Mouse (Mus musculus) CD8-positive naive resting alpha-beta T cell, adult 2 months (primary cell): ENCODE measurements around the gene Zfp330.

Source experiments
- DNase-seq, 2 experiments: peaks; one replicate each; pipeline ENCODE4 v3.0.0; 2022; ENCODE audit warnings: low read depth in 2 of 2, low spot score in 2 of 2

The Zfp330 gene

GRCm38 (mm10) chr8:82774093-82774422 lies at the start of gene Zfp330:
Zfp330 (minus strand) TSS chr8:82774160.
- peak; percentile 89 to 95 for DNase-seq

DNA sequence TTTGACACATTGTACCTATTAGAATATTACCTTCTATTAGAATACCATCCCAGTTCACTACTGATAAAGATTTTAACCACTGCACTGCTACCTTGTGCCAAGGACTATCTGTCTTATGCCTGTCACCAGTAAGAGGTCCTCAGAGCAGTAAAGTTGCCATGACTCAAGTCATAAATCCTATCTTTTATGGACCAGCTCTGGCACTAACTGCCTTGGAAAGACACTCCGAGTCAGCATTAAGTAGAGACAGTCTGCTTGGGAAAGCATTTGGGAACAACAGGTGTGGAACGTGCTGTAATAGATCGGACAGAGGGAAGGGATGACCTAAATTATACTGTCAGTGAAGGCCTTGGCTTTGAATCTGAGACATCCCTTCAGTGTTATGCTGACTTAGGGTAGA lies 4.0 kb upstream of the Zfp330 start:
- DNase-seq = no peak

- DNase-seq = no peak
Observed at GRCm38 (mm10) chr8:82777406-82777805, 3.4 kb upstream of the Zfp330 start.

- peak in 1 of 2 experiments; percentile 2 for DNase-seq
Observed at GRCm38 (mm10) chr8:82774482-82774881, 522 bp upstream of the Zfp330 start.

DNA sequence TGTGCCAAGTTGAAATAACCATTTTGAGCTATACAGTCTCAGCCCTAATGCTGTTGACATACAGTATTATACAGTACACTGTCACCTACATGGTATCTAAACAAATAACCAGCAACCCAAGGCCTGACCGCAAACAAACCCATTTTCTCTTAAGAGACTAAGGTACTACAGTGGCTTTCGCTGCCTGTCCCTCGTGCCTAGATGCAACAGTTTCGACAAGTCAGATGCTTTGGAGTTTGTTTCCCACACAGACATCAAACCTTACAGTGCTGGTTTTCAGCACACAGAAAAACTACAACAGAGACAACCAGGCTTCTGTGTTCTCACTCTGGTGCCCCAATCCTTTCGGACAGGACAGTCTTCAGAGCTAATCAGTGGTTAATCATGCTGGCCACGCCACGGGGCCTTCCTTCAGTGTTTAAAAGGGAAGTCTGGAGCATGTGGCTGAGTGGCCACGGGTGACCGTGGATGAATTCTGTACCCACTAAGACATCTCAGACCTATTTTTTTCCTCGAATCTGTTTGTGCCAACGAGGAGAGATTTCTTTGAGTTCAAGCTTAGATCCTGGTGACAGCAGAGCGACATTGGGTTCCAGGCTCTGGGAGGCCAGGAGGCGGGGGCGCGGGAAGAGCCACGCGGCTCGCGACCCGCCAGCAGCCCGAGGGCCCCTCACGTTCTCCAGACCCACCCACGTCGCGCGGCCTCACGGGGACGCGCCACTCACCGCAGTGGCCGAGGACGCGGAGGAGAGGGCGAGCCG lies 448 bp downstream of the Zfp330 start:
- DNase-seq = peak in 1 of 2 experiments; percentile 30

DNA sequence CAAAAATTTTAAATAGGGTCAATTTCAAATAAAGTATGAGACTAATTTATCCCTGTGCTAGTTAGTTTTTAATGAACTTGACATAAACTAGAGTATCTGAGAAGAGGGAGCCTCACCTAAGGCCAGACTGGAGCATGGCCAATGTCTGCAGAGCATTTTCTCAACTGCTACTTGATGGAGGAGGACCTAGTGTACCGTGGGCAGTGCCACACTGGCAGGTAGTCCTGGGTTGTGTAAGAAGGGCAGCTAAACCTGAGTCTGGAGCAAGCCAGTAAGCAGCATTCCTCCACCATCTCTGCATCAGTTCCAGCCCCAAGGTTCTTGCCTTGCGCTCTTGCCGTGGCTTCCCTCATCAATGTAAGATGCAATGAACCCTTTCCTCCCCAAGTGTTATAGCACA lies 3.1 kb downstream of the Zfp330 start:
- DNase-seq = no peak

- DNase-seq = peak in 1 of 2 experiments; percentile 29
Observed at GRCm38 (mm10) chr8:82759071-82759470, 14.9 kb downstream of the Zfp330 start.

DNA sequence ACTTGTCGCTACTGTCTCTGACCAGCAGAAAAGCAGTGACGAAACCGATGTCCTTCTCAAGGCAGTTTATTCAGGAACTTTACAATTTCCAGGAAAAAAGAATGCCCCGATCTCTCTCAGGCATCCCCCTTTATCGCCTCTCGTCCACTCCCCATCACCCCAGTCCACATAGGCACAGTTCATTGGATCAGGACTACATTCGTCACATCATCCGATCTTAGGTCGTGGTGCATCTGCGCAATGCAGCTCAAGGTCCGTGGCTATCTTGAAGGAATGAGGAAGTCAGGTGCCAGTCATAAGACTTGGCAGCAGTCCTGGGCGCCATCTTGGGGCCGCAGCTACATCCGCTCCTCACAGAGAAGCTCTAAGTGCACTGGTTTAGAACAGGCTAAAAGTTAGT lies 19.0 kb downstream of the Zfp330 start:
- DNase-seq = no peak

- DNase-seq = no peak
Observed at GRCm38 (mm10) chr8:82746617-82747016, 27.3 kb downstream of the Zfp330 start.

- peak; percentile 35 to 49 for DNase-seq
Observed at GRCm38 (mm10) chr8:82743905-82744904, 29.8 kb downstream of the Zfp330 start.
